Mouse (Mus musculus): ENCODE results near the gene B4gat1.

The B4gat1 gene

DNA sequence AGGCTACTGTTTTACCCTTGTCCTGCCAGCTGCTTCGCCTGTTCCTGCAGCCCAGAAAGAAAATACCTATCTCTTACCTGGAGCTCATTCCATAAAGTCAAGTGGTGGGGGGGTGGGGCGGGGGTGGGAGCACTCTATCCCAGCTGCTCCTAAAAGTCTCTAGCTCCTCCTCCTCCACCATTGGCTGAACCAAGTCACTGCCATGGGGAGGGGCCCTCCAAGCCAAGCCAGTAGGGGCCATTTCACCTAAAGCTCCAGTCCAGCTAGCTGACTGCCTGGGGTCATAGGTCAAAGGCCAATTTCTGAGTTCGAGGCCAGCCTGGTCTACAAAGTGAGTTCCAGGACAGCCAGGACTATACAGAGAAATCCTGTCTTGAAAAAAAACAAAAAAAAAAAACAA is 5.9 kb upstream of the B4gat1 start:
- WGBS, result 86% methylated on average over 3 of the region's 3 CpGs

GRCm38 (mm10) chr19:5036577-5036976 is 2.0 kb upstream of the B4gat1 start:
- 85% methylated on average over 4 of the region's 4 CpGs for WGBS

DNA sequence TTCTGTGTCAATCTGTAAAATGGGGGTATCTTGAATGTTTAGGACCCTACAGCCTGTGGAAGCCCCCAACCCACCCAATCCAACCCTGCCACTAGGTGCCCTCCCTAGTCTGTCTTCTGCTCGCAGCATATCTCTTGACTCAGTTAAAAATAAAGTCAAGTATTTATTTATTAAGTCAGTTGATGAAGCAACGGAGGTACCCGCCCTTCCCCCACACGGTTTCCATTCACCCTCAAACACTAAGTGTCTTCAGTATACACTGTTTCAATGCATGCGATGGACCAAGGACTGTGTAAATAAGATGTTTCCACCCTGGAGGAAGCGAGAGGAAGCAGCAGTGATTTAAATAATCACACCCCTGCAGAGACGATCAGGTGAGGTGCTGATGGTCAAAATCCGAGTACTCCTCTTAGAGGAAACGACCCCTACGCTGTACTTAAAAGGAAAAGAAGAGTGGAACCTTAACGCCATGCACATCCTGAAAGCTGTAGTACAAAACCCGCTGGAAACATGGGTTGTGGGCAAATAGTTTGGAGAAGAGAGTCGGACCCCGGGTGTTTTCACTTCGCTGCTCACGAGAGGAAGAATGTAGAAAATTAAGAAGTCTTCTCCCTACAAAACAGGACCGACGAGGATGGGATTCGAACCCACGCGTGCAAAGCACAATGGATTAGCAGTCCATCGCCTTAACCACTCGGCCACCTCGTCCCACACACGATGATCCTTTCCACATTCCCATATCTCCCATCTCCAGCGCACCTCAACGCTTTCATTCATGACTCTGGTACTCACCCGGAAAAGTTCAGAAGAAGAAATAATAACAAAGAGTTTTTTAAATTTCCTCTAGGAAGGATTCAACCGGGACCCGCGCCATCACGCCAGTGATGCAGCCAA is 701 bp upstream of the B4gat1 start:
- 3% methylated on average over 32 of the region's 32 CpGs for WGBS

GRCm38 (mm10) chr19:5039301-5040114 is 882 bp downstream of the B4gat1 start:
- WGBS, result 8% methylated on average over 41 of the region's 41 CpGs

DNA sequence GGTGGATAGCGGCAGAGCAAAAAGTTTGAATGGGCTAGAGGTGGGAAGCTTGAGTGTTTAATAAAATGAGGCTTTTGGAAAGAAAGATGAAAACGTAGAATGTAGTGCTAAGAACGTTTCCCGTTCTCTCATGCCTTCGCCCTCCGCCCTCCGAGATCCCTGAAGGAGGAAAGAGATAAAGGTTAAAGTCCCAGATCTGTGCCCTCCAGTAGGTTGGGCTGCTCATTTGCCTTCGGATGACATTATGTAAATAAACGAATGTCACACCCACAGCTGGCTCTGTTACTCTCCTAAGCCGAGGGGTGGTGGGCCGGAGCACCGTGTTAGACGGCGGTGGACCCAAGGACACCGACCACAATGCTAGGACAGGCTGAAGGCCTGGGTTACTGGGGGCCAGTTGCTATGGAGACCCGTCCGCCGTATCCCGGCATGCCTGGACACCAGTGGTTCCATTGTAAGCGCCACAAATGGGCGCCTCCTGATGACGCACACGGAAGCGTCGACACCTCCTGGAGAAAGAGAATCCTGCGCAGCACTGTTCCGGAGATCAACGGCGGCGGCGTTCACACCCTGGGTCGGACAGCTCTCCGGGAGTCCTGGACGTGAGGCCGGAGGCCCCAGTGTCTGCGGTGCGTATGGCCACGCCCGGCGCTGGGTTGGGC is 2.4 kb downstream of the B4gat1 start, which contains the start of gene Brms1:
Gene Brms1 (plus strand): TSS at position 493 of the 662 bp plus-strand sequence.
- 4% methylated on average over 40 of the region's 40 CpGs for WGBS

DNA sequence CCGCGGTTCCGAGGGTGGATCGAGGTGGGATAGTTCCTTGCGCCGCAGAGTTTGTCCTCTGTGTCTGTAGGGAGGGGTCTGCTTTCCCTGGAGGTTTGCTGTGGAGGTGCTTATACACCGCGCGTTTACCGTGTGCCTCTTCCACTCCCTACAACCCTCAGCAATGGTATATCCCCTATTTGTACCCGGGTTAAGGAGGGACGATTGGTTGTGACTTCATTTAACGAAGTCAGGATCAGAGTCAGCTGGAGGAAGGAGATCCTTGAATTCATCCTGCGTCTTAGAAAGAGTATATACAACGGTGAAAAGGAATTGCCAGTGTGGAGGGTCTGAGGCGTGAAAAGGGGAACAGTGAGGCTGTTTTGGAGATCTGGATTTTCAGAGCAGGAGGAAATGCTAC is 3.0 kb downstream of the B4gat1 start:
- WGBS, result 3% methylated on average over 16 of the region's 16 CpGs

GRCm38 (mm10) chr19:5045531-5045930 is 6.9 kb downstream of the B4gat1 start:
- 43% methylated on average over 4 of the region's 4 CpGs for WGBS

- WGBS, result 57% methylated on average over 14 of the region's 14 CpGs
Observed at GRCm38 (mm10) chr19:5048138-5049056, 9.8 kb downstream of the B4gat1 start.

DNA sequence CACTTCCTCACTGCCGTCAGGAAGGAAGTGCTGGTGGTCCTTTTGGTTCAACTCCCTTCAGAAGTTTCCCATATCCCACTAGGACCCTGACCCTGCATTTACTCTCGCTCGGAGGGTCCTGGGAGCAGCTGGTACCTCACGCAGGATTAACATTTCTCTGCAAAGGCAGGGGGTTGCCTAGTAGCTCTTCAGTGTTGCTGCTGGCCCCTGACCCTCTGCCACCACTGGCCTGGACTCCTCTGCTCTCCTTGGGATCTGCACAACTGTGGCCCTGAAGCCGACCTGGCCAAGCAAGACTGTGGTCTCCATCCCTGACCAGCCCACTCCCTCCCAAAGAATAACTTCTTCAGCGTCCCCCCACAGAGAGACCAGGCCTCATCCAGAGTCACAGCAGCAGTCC is 10.7 kb downstream of the B4gat1 start:
- WGBS, result 73% methylated on average over 6 of the region's 6 CpGs

DNA sequence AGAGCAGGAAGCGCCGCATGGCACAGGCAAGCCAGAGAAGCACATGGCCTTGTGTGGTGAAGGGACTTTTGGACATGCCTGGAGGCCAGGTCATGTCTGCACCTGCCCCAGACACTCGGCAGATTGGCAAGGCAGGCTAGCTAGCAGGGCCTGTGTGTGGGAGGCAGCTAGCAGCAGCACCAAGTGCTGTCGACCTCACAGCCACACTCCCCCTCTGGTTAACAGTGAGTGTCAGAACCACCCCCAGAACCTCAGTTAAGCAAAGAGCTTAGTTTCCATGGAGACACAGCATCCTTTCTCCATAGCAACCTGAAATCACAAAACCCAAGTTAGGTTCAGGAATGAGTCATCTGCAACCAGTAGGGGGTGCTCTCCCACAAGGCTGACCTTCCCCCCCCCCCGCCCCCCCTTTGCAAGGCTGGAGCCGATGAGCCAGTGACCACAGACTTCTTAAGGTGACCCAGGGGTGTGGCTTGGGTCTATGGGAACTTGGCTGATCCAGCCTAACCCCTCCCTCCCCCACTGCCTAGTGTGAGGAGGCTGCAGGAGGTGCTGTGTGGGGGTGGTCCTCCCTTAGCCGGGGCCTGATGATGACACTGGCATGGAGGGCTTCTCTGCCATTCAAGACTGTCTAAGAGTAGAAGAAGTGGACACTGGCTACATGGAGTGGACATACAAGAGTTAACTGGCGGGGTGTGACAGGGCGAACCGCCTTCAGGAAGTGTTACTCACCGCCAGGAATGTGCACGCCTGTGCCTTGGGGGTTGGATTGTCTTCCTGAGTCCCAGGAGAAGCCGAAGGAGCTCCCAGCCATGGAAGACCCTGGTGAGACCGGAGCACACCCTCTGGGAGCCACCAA is 11.7 kb downstream of the B4gat1 start, which contains the start of gene Rin1:
Gene Rin1 (plus strand): TSS at position 435 of the 859 bp plus-strand sequence.
- 9% methylated on average over 14 of the region's 14 CpGs for WGBS

GRCm38 (mm10) chr19:5051031-5051430 is 12.4 kb downstream of the B4gat1 start:
- 18% methylated on average over 17 of the region's 17 CpGs for WGBS

- 49% methylated on average over 3 of the region's 3 CpGs for WGBS
Observed at GRCm38 (mm10) chr19:5051515-5051914, 12.9 kb downstream of the B4gat1 start.

- 34% methylated on average over 25 of the region's 25 CpGs for WGBS
Observed at GRCm38 (mm10) chr19:5052166-5052822, 13.7 kb downstream of the B4gat1 start.

GRCm38 (mm10) chr19:5052853-5053252 is 14.2 kb downstream of the B4gat1 start:
- WGBS, result 63% methylated on average over 17 of the region's 17 CpGs

- WGBS, result 35% methylated on average over 9 of the region's 9 CpGs
Observed at GRCm38 (mm10) chr19:5053909-5054308, 15.3 kb downstream of the B4gat1 start.

- 22% methylated on average over 6 of the region's 6 CpGs for WGBS
Observed at GRCm38 (mm10) chr19:5056251-5056650, 17.6 kb downstream of the B4gat1 start.

DNA sequence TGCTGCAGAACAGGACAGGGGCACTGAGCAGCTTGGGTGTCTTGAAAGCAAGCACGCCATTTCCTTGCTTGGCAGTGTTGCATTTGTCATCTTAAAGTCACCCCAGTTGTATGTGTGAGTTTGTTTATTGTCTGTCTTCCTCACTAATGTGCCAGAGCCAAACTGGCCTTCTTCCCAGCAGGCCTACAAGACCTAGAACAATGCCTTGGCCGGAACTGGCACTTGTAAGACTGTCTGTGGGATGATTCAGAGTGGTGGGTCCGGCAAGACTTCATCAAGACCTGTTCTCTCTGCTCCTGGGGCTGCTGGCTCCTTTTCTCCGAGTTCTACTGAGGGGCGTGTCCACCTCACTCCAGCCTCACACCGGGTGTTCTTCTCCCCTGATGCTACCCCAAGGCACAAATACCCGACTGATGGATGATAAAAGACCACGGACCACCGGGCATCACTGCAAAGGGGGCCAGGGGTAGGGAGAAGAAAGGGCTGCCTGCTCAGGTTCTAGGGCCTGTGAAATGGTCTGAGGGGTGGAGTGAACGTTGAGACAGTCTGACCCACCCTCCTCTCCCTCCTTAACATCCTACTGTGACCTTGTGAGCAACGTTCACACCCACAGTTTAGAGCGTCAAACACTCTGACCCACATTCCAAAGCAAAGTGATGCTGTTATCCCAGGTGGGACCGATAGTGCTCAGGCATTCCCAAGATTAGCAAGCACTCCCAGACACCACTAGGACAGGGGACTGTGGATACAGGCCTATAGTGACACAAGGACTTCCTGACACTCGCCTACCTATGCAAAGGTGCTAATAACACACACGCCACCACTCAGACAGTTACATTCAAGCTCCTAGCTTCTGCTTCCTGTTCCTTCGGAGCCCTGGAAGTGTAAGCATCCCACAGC is 19.5 kb downstream of the B4gat1 start:
- 28% methylated on average over 16 of the region's 16 CpGs for WGBS

Measured in cerebral cortex, adult 2 months (tissue).